Mouse (Mus musculus) limb, embryonic 14.5 days (tissue): Measurements from ENCODE around the gene Tigit. TPM values are rescaled to one million over a fixed set of nuclear protein-coding genes. Genes with fewer than 3 reads are reported as not detected.
A peak's percentile ranks its signal among the peaks of the same experiment; 100 is the strongest.

Source experiments
- ATAC-seq: fragments of 200-750 bp; cut with Nextera tagmentation; 2 replicates; pipeline ENCODE4 v1.8.0; 2017; ENCODE audit warnings: low read depth, moderate number of reproducible peaks, moderate TSS enrichment; ENCODE audit not compliant: low FRiP score
- DNase-seq: peaks from one replicate; pipeline ENCODE4 v3.0.0-alpha.2; 2015; ENCODE audit warnings: low spot score
- H3K27ac ChIP-seq: fragments of 300-500 bp; sonication (generic); replicated peaks from 2 replicates; pipeline ENCODE4 v1.5.1; 2014; ENCODE audit warnings: low read depth, mild to moderate bottlenecking, low read length, moderate library complexity, mixed read lengths
- H3K27me3 ChIP-seq: fragments of 300-500 bp; sonication (generic); 2 replicates; pipeline ENCODE4 v1.6.1; 2014; ENCODE audit warnings: low read length, mixed read lengths; ENCODE audit not compliant: control insufficient read depth, insufficient read depth
- H3K36me3 ChIP-seq: fragments of 300-500 bp; sonication (generic); 2 replicates; pipeline ENCODE4 v1.6.1; 2014; ENCODE audit warnings: mild to moderate bottlenecking, low read length, moderate library complexity, mixed read lengths; ENCODE audit not compliant: control insufficient read depth, insufficient read depth
- H3K4me1 ChIP-seq: fragments of 300-500 bp; sonication (generic); 2 replicates; pipeline ENCODE4 v1.6.1; 2014; ENCODE audit warnings: antibody characterized with exemption, low read length, mixed read lengths; ENCODE audit not compliant: control insufficient read depth, insufficient read depth
- H3K4me2 ChIP-seq: fragments of 300-500 bp; sonication (generic); replicated peaks from 2 replicates; pipeline ENCODE4 v1.6.1; 2014; ENCODE audit warnings: low read depth, mild to moderate bottlenecking, low read length, moderate library complexity; ENCODE audit not compliant: severe bottlenecking
- H3K4me3 ChIP-seq: fragments of 300-500 bp; sonication (generic); replicated peaks from 2 replicates; pipeline ENCODE4 v1.5.1; 2014; ENCODE audit warnings: low read length
- H3K9ac ChIP-seq: fragments of 300-500 bp; sonication (generic); 2 replicates; pipeline ENCODE4 v1.6.1; 2014; ENCODE audit warnings: mild to moderate bottlenecking, low read depth, low read length, moderate library complexity; ENCODE audit not compliant: severe bottlenecking
- H3K9me3 ChIP-seq: fragments of 300-500 bp; sonication (generic); 2 replicates; pipeline ENCODE4 v1.6.1; 2016; ENCODE audit warnings: low read length; ENCODE audit not compliant: control insufficient read depth
- POLR2A ChIP-seq: fragments of 200-500 bp; IDR thresholded peaks from 2 replicates; pipeline ENCODE4 v1.8.0; 2012; ENCODE audit warnings: inconsistent platforms, mild to moderate bottlenecking, moderate library complexity, borderline replicate concordance; ENCODE audit not compliant: insufficient read depth, insufficient read length; ENCODE audit errors: extremely low read depth
- WGBS: fragments of 180-500 bp; shearing (Covaris S2); extraction: QIAGEN DNeasy Blood & Tissue Kit; methylation state at CpG from one replicate; pipeline ENCODE4 v1.1.7; 2014; 5-methylcytosine and 5-hydroxymethylcytosine counted together
- polyA plus RNA-seq, 2 experiments: library from polyadenylated mRNA; depleted of rRNA in 1 of 2; stranded (reverse) in 1 of 2; unstranded in 1 of 2; fragments of >200 nt; fragmentation: Nextera tagmentation in 1 of 2; extraction: Ambion mirVana in 1 of 2; gene quantifications; 2 replicates each; pipeline versions ENCODE4 v1.2.1 to v1.2.3; 2012 to 2014

Gene Tigit
- polyA plus RNA-seq, 2 experiments: not detected

GRCm38 (mm10) chr16:43625956-43626355, 38.0 kb downstream of the Tigit start:
- H3K4me2 ChIP-seq: no peak overlapping the region
- no peak overlapping the region for H3K9ac ChIP-seq
- H3K4me1 ChIP-seq: no peaks in the 10 kb centered on the region
- 89% methylated on average over 5 of the region's 5 CpGs for WGBS
- H3K36me3 ChIP-seq: no peaks in the 10 kb centered on the region
- DNase-seq (no peak), ATAC-seq (no peak)
- H3K4me3 ChIP-seq: no peak overlapping the region
- no peaks in the 10 kb centered on the region for H3K27me3 ChIP-seq
- H3K27ac ChIP-seq: no peak overlapping the region
- no peaks in the 10 kb centered on the region for H3K9me3 ChIP-seq
- TF ChIP-seq POLR2A: no peak

GRCm38 (mm10) chr16:43625289-43625688, 38.7 kb downstream of the Tigit start:
- no peak for TF ChIP-seq POLR2A
- no peaks in the 10 kb centered on the region for H3K36me3 ChIP-seq
- DNase-seq (peak; percentile 11), ATAC-seq (no peak)
- no peak overlapping the region for H3K27ac ChIP-seq
- no peaks in the 10 kb centered on the region for H3K9me3 ChIP-seq
- no peak overlapping the region for H3K4me2 ChIP-seq
- 0 out of 2 replicates have a peak, but pooled peaks cover 2% of the 10 kb centered on the region for H3K4me1 ChIP-seq
- H3K27me3 ChIP-seq: no peaks in the 10 kb centered on the region
- H3K9ac ChIP-seq: no peak overlapping the region
- H3K4me3 ChIP-seq: no peak overlapping the region
- 75% methylated on average over 2 of the region's 2 CpGs for WGBS

- no peak overlapping the region for H3K27ac ChIP-seq
- H3K27me3 ChIP-seq: no peaks in the 10 kb centered on the region
- H3K4me2 ChIP-seq: no peak overlapping the region
- H3K36me3 ChIP-seq: no peaks in the 10 kb centered on the region
- TF ChIP-seq POLR2A: no peak
- H3K9ac ChIP-seq: no peak overlapping the region
- 56% methylated on average over 4 of the region's 4 CpGs for WGBS
- 0 out of 2 replicates have a peak, but pooled peaks cover 4% of the 10 kb centered on the region for H3K4me1 ChIP-seq
- no peak overlapping the region for H3K4me3 ChIP-seq
- H3K9me3 ChIP-seq: no peaks in the 10 kb centered on the region
- no peak for DNase-seq
- ATAC-seq: no peak
These were observed 39.1 kb downstream of the Tigit start for GRCm38 (mm10) chr16:43624876-43625275.

GRCm38 (mm10) chr16:43623315-43624000, 40.5 kb downstream of the Tigit start:
- H3K27me3 ChIP-seq: no peaks in the 10 kb centered on the region
- no peak overlapping the region for H3K27ac ChIP-seq
- ATAC-seq: no peak
- H3K4me2 ChIP-seq: no peak overlapping the region
- DNase-seq: no peak
- no peak overlapping the region for H3K4me3 ChIP-seq
- WGBS: 78% methylated on average over 5 of the region's 5 CpGs
- no peak overlapping the region for H3K9ac ChIP-seq
- H3K4me1 ChIP-seq: 0 out of 2 replicates have a peak, but pooled peaks cover 4% of the 10 kb centered on the region
- no peak for TF ChIP-seq POLR2A
- no peaks in the 10 kb centered on the region for H3K36me3 ChIP-seq
- no peaks in the 10 kb centered on the region for H3K9me3 ChIP-seq

DNA sequence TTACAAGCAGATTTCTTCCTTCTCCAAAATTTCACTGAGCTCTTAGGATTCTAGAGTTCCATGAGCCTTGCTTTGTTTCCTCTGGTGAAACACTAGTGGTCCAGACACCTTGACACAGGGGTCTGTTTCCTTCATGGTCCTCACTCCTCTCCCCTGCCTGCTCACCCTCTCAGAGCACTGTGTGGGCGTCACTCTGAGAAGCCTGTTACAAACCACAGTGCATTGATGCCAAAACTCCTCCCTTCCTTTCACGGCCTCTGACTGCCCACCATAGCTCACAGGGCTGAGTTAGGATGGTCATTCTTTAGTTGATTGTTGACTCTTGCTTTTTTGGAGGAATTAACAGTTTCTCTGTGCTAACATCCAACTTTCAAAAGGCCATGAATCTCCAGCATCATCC, 43.6 kb downstream of the Tigit start:
- Histone ChIP-seq H3K9me3 (no peaks in the 10 kb centered on the region), H3K27me3 (no peaks in the 10 kb centered on the region), H3K27ac (no peak overlapping the region), H3K4me3 (no peak overlapping the region), H3K36me3 (no peaks in the 10 kb centered on the region), H3K4me2 (no peak overlapping the region), H3K9ac (no peak overlapping the region), H3K4me1 (0 out of 2 replicates have a peak, but pooled peaks cover 7% of the 10 kb centered on the region)
- WGBS: 30% methylated on average over 2 of the region's 2 CpGs
- DNase-seq (no peak), ATAC-seq (no peak)
- no peak for TF ChIP-seq POLR2A
